Mouse (Mus musculus) gastrocnemius, postnatal 10 days (tissue): ENCODE data around the gene Daam1. TPM values are rescaled to one million over a fixed set of nuclear protein-coding genes. Genes with fewer than 3 reads are reported as not detected.

Experiments
- DNase-seq: peaks from one replicate; pipeline ENCODE4 v3.0.0; 2021; ENCODE audit warnings: mixed read lengths
- total RNA-seq, 2 experiments: library from RNA; stranded (reverse); gene quantifications; 2 replicates each; pipeline ENCODE4 v1.2.3; 2021

Gene Daam1
- total RNA-seq, 2 experiments from 2014 or later, result 18.2 to 23.6 TPM

DNA sequence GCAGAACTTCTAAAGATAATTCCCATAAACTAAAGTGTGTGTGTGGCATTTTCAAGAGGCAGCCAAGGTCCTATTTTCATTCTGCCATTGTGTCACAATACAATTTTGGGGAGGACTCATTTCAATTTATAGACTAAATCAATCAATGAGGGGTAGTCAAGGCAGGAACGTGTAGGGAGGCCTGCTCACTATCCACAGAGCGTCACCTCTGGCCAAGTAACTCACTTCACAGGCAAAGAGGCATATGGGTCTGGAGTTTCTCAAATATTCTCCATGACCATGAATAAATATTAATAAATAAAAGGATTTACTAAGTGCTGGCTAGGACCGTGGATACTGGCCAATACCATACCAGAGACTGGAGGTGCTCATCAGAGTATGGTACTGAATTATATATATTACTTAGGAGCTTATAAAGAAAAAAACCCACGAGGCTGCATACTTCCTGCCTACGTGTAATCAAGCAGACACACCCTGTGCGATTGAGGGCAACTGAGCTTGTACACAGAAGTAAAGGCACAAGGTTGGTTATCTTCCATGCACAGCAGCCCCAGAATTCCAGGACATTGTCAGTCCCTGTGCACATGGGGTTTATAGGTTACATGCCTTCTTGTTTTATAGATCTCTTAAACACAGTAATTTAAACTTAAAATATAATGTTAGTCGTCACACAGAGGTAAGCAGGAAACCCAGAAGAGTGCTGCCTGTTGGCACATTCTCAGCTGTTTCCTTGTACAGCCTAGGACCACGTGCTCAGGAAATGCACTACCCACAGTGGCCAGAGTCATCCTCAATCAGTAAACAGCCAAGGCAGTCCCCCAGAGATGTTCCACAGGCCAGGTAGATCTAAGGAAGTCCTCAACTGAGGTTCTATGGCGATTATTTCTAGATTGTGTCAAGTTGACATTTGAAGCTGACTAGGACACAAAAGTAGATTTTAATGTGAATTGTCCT, 101.8 kb downstream of the Daam1 start:
- no peak for DNase-seq

DNA sequence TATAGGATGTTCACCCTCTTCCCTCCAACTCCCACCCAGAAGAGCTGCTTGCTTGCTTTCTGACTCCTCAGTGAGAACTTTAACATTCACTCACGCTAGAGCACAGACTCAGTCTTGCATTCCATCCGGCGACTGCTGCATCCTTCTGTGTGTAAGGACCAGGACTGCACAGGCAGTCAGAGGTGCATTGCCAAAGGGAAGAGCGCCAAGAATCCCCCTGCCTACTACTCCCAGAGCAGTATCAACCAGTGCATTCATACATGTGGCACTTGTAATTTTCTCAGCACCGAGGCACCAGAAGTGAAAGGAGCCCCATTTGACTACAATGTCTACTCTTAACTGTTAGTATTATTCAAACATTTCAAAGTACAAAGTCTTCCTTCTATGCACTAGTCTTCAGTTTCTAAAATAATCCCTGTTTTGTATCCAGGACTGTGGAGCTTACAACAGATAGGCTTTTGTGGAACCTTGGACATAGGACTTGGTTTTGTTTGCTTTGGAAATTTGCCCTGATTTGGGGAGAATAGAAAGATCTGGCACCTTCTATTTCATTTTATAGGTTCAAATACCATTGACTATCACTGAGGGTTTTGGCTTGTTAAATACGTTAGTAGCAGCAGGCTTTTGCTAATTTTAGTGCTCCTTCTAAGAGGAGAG, 103.2 kb downstream of the Daam1 start:
- no peak for DNase-seq

DNA sequence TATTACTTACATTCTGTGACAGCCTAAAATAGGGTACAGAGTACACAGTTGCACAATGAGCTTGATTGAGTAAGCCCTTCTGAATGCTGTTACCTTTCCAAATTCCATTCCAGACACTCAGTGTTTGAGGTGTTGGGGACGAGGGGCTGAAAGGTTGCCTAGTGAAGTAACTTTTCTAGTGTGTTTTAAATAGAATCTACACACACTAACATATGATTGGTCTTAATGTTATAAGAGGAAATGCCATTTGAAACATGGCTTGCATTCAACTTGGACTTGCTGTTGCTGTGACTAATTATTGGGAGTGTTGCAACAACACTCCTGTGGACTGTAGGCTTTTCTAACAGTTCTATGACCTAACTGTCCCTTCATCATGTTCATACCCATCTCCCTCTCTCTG, 105.8 kb downstream of the Daam1 start:
- no peak for DNase-seq

DNA sequence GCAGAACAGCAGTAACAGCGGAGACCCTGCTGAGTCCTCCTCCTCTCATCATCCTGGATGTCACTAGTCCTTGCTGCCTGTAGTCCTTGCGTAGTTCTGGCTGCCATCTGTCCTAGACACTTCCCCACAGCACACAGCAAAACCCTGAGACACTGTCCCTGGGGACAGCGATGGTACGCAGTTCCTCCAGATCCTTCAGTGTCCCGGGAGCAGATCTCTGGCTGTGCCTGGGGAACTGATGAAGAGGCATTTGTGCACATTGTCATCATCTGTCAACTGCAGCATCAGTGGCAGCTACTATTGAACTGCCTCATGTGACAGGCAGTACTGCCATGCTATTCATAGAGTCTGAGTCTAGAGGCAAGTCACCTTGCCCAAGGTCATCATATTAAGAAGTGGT, 107.6 kb downstream of the Daam1 start:
- no peak for DNase-seq

DNA sequence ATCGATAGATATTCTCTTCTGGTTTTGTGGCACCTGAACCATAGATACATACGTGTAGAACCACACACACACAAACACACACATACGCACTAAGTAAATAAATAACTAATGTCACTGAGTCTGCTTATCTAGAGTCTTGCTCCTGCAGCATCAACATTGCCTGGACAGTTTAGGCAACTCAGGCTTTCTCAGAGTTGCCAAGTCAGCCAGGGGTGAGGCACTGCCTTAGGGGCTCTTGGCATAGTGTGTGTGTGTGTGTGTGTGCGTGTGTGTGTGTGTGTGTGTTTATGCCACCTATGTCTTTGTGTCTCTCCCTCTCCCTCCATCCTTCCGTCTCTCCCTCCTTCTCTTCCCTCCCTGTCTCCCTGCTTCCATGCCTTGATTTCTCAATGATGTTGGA, 110.4 kb downstream of the Daam1 start:
- no peak for DNase-seq

DNA sequence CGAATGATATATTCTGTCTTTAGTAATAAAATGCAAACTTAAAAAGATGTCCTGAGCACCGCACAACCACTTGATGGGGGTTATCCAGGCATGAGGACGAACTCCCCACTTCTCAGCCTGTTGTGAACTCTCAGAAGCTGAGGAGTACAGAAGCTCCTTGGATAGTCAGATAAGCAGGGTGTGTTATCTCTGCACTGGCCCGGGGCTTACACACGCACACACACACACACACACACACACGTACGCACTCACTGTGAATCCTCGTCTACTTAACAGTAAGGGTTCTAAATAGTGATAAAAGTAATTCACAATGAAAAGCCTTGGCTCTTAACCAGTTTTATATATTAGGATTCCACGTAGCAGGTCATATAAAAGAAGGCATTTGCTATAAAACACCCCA, 112.2 kb downstream of the Daam1 start:
- DNase-seq, result no peak

DNA sequence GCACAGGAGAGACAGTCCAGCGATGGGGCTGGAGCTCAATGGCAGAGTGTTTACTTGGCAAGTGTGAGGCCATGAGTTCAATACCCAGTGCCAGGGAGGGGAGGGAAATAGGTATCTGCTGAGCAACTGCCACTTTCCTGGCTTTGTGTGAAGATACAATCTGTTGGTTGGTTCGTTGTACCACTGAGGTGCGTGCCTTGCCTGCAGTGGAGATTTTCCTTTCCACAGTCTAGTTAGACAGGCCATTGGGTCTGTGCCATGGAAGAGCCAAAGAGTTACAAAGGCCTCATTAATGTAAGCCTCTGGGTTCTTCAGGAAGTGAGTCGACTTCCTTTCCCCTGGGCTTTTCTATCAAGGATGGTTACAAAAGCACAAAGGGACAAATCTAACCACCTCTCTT, 112.8 kb downstream of the Daam1 start:
- DNase-seq, result no peak

DNA sequence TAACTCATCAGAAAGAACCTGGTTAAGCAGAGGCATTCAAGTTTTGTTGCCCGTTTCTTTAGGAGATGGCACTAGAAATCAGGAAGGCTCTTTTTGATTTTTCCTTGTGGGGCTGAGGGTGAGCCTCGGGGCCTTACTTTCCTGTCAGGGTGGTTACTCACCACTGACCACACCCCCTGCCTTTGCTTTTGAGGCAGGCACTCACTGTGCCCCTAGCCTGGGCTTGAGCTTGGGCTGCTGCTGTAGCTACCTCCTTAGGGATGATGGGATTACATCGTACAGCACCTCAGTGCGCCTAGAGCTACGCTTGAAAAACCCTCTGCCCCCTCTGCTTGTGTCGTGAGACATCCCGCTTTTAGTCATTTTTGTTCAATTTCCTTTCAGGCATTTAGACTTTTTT, 115.0 kb downstream of the Daam1 start:
- no peak for DNase-seq

DNA sequence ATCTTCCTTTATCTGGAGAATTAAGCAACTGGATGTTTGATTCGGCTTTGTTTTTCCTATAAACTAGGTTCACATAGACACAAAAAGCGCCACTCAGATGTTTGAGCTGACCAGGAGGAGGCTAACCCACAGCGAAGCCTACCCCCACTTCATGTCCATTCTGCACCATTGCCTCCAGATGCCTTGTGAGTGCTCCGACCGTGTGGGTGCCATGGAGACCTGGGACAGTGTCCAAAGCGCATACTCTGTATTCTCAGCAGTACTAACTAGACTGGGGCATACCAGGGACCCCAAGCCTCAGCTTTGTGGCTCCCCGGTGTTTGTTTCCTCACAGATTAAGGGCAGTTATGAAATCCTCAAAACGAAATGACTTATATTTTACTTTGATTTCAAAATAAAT, 115.6 kb downstream of the Daam1 start:
- DNase-seq, result no peak

DNA sequence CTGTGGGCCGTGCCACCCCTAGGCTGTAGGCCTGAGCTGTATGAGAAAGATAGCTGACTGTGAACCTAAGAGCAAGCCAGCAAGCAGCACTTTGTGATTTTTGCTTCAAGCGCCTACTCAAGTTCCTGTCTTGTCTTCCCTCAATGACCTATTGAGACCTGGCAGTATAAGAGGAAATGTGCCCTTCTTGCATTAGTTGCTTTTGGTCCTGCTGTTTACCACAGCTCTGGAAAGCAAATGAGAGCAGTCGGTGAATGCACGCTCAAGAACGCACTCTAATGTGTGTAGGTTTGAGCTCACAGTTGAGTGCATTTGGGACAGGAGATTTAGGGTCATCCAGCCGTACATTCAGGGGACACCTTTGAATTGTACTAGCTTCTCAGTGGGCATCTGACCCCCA, 118.1 kb downstream of the Daam1 start:
- no peak for DNase-seq

DNA sequence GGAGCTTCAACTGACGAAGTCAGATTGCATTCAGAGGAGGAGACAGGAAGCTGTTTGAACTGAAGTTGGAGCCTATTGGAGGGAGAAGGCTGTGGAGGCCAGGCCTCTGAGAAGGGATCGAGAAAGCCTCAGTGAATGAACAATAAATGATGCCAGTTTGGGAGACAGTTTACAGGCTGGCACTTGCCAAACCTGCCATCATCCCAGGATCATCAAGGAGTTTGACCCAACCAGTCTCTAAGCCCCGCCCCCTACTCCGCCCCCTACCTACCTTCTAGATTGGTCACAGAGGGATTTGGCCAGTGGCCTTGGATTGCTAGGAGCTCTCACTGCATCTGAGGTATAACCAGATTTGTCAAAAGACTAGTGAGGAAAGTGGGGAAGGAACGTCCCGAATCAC, 118.7 kb downstream of the Daam1 start:
- DNase-seq, result no peak

DNA sequence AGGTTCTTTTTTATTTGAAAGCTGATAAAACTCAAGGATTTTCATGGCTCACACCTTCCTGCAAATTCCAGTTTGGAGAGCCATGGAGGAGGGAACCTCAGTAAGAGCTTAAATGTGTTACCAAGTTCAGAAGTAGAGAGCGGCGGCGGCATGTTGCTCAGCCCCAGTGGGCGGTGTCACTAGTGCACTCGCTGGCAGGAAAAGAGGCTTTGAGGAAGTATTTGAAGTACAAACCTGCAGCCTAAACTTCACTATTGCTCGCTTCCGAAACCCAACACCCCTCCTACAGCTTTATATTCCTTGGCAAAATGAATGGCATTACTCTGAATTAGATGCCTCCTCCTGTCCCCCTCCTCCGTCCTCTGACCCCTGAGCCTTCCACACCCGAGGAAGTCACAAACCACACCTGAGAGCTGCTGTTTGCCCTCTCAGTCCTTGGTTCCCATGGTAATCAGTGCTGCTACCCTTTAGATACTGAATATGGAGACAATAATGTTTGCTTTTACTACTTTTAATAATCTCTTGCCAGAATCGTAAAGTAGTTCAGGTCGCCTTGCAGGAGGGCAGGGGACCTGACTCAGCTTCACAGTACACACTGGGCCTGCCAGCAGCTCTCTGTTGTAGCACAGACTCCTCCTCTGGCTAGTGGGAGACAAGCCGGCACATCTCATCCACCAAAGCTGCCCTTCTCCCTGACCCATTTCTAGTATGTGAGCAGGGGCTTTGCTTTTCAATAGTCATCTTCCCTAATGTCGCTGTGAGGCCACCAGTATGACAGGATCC, 119.4 kb downstream of the Daam1 start:
- DNase-seq, result no peak

DNA sequence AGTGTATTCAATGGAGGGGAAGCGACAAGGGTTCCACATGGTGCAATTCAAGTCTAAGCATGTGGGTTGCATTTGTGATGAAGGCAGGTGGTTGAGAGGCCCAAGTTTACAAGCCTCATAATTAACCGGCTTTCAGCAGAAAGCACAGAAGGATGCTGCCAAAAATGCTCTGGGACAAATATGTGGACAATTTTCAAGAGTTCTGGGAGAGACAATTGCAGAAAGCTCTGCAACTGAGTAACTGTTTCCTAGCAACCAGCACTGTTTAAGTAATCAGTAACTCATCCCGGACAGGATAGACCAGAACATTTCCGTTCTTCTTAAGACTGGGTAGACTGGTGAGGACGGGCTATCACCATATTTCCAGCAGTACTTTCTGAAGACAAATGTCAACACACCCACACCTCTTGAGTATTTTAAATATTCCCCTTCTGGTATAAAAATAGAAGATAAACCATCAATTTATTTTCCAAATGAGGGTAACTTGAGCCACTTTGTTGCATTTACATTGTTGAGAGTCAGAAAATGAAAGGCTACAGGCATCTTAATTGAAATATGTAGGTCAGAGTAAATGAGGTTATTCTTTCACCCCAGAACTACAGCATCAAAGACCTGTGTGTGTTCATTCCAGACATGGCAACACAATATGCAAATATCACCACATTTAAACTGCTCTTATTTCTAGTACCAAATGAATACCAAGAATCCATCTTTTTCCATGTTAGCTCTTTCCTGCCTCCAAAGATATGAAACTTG, 123.5 kb downstream of the Daam1 start:
- DNase-seq, result no peak

DNA sequence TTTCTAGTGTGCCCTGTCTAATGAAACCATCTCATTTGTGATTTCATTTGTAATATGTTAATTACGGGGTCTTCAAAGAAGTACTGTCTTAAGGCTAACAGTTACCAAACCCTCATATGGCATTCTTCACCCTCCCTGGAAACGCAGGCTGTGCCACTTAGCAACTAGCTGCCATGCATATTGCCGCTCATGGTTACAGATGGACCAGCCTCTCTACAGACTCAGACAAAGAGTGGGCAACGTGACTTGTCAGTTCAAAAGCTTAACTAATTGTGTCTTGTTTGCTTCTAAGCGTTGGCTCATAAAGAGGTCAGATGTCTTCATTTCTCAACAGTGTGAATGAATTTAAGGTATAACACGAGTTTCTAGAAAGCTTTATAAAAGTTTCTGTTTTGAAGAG, 126.1 kb downstream of the Daam1 start:
- DNase-seq, result no peak

DNA sequence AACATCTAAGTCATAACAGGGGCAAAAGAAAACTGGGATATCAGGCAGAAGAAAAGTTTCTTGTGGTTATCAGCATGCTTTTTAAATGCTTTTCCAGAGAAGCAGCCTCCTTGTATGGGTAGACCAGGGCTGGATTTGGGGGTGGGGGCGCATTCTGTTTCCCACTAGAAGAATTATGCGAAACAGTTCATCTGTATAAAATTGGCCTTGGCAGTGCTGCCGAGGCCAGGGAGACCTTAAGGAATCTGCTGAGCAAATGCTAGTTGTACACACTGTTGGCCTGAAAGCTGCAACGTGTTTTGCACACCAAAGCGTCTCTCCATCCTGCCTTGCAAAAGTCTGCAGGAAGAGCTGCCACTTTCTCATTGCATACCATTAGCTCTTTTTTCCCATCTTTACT, 126.6 kb downstream of the Daam1 start:
- no peak for DNase-seq

DNA sequence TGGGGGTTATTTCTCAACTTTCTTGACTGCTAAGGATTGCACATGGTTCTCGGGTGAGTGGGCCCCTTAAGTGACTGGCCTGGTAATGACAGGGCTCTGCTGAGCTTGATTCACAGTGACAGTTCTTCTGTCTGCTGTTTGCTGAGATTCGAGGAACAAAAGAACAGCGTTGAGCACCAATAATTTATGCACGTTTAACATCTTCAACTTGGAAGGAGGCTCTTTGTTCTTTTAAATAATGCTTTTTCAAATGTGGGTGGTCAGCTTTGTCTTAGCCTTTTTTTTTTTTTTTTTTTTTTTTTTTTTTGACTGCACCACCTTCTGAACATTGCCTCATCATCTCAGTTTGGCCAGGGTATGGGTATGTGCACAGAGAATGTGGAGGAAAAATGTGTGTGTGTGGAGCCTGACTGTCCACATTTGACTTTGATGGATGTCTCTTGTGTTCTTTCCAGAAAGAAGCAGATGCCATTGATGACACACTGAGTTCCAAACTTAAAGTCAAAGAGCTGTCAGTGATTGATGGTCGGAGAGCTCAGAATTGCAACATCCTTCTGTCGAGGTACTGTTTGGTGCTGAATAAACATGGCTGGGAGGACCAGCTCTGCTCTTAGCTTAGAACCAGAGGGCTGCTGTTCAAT, 128.6 kb downstream of the Daam1 start:
- no peak for DNase-seq

DNA sequence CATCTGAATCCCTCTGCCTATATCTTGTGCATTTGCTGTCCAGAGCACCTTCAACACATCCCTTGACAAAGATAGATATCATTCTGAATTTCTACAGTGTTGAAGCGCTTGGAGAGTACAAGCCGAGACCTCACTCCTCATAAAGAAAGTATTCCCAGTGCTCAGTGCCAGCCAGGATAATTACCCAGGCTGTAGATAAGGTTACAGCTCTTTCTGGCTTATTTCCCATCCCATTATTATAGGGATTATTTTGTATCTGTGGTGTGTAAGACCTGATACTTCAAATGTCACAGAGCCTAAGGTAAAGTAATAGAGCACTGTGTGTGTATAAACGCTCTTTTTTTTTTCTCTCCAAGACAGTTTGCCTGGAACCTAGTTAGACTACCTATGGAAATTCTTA, 130.8 kb downstream of the Daam1 start:
- no peak for DNase-seq

DNA sequence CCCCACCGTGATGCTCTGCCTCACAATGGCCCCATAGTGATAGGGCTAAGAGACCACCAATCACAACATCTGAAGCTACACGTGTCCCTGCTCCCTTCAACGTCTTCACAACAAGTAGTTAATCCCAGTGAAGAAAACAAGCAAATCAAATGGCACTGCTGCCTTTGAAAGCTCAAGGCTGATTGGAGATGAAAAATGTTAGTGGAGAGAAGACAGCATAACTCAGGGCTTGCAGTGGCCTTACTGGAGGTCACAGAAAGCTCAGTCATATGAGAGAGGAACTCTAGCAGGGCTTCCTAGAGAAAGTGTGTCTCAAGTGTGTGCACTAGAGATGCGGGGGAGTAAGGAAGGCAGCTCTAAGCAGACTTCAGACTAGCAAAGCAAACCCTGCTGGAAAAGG, 131.7 kb downstream of the Daam1 start:
- no peak for DNase-seq

DNA sequence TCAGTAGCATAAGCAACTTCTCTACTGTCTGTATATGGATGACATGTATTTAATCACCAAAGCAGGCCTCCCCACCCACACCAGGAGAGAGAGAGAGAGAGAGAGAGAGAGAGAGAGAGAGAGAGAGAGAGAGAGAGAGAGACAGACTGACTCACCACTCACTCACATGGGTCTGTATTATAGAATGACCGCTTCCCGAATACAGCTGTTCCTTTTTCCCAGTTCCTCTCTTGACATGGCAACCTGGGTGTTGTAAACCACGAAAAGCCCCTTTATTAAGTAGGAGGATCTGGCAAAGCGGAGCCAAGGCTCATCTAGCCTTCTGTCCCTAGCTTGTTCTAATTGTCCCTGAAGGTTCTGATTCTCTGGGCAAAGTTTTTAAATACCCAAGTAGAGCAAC, 137.7 kb downstream of the Daam1 start:
- no peak for DNase-seq

DNA sequence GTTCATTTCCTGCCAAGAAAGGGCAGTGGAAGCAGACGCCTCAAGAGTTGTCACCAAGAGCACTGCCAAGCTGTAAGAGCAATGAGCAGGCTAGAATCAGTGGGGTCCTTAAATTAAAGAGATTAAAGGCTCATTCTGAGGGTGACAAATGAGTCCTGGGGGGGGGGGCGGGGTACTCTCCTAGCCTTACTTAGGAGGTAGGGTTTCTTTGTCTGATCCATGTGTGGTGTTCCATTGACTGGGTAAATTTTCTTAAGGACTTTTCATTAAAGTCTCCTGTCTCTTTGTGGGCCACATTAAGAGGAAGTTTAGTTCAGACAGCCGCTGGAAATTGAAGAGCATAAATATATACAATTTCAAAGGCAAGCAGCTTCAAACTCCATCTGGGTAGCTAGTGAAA, 138.1 kb downstream of the Daam1 start:
- DNase-seq, result no peak

DNA sequence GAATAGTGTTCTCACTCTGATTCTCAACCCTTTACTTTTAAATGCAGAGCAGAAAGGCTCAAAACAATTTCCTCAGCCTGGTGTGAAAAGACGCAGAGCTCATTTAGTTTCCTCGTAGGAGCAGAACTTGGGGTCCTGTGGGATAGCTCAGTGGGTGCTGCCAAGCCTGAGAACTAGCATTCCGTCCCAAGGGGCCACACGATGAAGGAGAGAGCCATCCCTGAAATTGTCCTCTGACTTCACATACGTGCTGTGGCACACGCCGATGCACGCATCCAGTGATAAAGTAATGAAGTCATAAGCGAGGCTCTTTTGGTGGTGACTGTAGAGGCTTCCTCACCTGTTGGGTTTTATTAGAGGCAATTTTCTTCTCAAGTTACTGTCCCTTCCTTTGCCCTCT, 138.6 kb downstream of the Daam1 start:
- DNase-seq, result no peak
